Mouse (Mus musculus) midbrain, embryonic 14.5 days (tissue): ENCODE data around the gene Hebp1. TPM values are rescaled to one million over a fixed set of nuclear protein-coding genes. Genes with fewer than 3 reads are reported as not detected.

Experiments used
- ATAC-seq: fragments of 200-750 bp; cut with Nextera tagmentation; 2 replicates; pipeline ENCODE4 v1.8.0; 2017; ENCODE audit warnings: moderate number of reproducible peaks, moderate library complexity; ENCODE audit not compliant: low FRiP score, low TSS enrichment
- DNase-seq: peaks from one replicate; pipeline ENCODE4 v3.0.0-alpha.2; 2015
- H3K27ac ChIP-seq: fragments of 300-500 bp; sonication (generic); replicated peaks from 2 replicates; pipeline ENCODE4 v1.5.1; 2014; ENCODE audit warnings: mild to moderate bottlenecking, low read depth, low read length, moderate library complexity
- H3K27me3 ChIP-seq: fragments of 300-500 bp; sonication (generic); 2 replicates; pipeline ENCODE4 v1.6.1; 2014; ENCODE audit warnings: low read length, control low read depth, mixed read lengths; ENCODE audit not compliant: control insufficient read depth, insufficient read depth
- H3K36me3 ChIP-seq: fragments of 300-500 bp; sonication (generic); 2 replicates; pipeline ENCODE4 v1.6.1; 2014; ENCODE audit warnings: low read length, control low read depth; ENCODE audit not compliant: control insufficient read depth, insufficient read depth
- H3K4me1 ChIP-seq: fragments of 300-500 bp; sonication (generic); 2 replicates; pipeline ENCODE4 v1.6.1; 2014; ENCODE audit warnings: mild to moderate bottlenecking, antibody characterized with exemption, low read length, control low read depth; ENCODE audit not compliant: control insufficient read depth, insufficient read depth
- H3K4me2 ChIP-seq: fragments of 300-500 bp; sonication (generic); 2 replicates; pipeline ENCODE4 v1.6.1; 2014; ENCODE audit warnings: mild to moderate bottlenecking, low read length, moderate library complexity
- H3K4me3 ChIP-seq: fragments of 300-500 bp; sonication (generic); replicated peaks from 2 replicates; pipeline ENCODE4 v1.5.1; 2014; ENCODE audit warnings: low read depth, low read length
- H3K9ac ChIP-seq: fragments of 300-500 bp; sonication (generic); replicated peaks from 2 replicates; pipeline ENCODE4 v1.6.1; 2014; ENCODE audit warnings: mild to moderate bottlenecking, low read length, moderate library complexity
- H3K9me3 ChIP-seq: fragments of 300-500 bp; sonication (generic); 2 replicates; pipeline ENCODE4 v1.6.1; 2016; ENCODE audit warnings: low read length, control low read depth, mixed read lengths; ENCODE audit not compliant: control insufficient read depth
- WGBS: fragments of 180-500 bp; shearing (Covaris S2); extraction: QIAGEN DNeasy Blood & Tissue Kit; methylation state at CpG from one replicate; pipeline ENCODE4 v1.1.7; 2014; 5-methylcytosine and 5-hydroxymethylcytosine counted together
- polyA plus RNA-seq: library from polyadenylated mRNA; unstranded; fragments of >200 nt; fragmentation: Nextera tagmentation; extraction: Ambion mirVana; gene quantifications from 2 replicates; pipeline ENCODE4 v1.2.1, GENCODE M21; 2014

Hebp1 gene
- polyA plus RNA-seq, 1 experiment from 2014 or later: 3.5 TPM

DNA sequence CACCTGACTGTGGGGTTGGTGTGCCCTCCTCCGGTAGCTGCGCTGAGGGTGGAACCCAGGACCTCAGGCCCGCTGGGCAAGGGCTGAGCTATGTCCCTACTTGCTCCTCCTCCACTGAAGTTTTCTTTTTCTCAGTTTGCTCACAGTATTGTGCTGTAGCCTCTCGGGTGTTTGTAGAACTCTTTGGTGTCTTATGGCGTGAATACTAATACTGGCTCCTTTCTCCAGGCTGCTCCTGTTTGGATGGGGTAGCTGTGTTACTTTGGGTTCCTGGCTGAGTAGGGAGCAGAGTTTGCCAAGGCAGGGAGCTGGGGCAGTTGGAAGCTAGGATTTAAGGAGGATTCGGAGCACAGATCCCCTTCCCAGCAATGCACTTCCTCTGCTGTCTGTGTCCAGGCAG lies 5.9 kb upstream of the Hebp1 start:
- H3K4me1 ChIP-seq: peaks cover 4% of the 10 kb centered on the region; the same call in 1 of the 2 replicates
- H3K36me3 ChIP-seq: no peaks in the 10 kb centered on the region
- H3K9me3 ChIP-seq: no peaks in the 10 kb centered on the region
- no peak overlapping the region for H3K4me3 ChIP-seq
- no peaks in the 10 kb centered on the region for H3K27me3 ChIP-seq
- ATAC-seq (no peak), DNase-seq (no peak)
- H3K27ac ChIP-seq: no peak overlapping the region
- no peak overlapping the region for H3K9ac ChIP-seq
- no peak overlapping the region for H3K4me2 ChIP-seq
- 64% methylated on average over 6 of the region's 6 CpGs for WGBS

- ATAC-seq: no peak
- 93% methylated on average over 6 of the region's 6 CpGs for WGBS
Observed at GRCm38 (mm10) chr6:135202668-135203067, 4.8 kb upstream of the Hebp1 start.

DNA sequence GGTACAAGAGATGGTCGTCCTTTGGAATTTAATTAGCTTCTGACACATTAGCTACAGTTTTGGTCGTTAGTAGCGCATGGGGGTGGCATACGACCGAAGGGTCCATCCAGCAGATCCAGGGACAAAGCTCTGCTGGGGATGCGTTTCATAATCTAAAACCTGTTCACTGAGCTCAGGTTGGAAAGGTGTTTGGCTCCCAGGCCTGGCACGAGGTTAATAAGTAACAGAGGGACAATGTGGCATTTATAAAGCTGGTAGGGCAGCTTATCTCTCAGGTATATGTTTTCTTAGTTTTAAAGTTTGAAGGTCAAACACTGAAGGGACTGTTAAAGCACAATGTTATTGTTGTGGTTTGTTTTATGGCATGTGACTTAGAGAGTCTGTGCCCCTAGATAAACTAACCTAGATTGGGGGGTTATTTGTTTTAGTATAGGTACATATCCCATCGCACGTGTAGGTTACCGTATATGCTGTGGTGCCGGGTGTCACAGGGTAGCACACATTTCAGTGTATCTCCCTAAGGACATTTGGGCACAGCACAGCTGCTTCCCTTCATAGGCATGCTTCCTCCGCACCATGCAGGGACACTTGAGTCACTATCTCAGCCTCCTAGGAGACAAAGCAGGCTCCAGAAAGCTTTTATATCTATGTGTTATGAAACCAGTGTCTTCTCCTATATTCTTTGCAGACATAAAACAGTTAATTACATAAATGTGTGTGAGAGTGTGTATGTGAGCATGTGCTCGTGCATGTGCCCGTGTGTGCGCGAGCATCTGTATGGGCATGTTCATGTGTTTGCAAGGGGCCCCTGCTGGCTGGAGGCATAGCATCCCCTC lies 2.5 kb upstream of the Hebp1 start:
- H3K4me3 ChIP-seq: no peak overlapping the region
- H3K9ac ChIP-seq: no peak overlapping the region
- H3K27me3 ChIP-seq: no peaks in the 10 kb centered on the region
- ATAC-seq (no peak), DNase-seq (no peak)
- peaks cover 8% of the 10 kb centered on the region; the same call in 1 of the 2 replicates for H3K4me1 ChIP-seq
- 91% methylated on average over 16 of the region's 16 CpGs for WGBS
- no peaks in the 10 kb centered on the region for H3K36me3 ChIP-seq
- H3K9me3 ChIP-seq: no peaks in the 10 kb centered on the region
- H3K4me2 ChIP-seq: no peak overlapping the region
- no peak overlapping the region for H3K27ac ChIP-seq

More at GRCm38 (mm10) chr6:135202668-135203067, 4.8 kb upstream of the Hebp1 start:
- no peak for DNase-seq
- no peaks in the 10 kb centered on the region for H3K27me3 ChIP-seq
- H3K4me2 ChIP-seq: no peak overlapping the region
- peaks cover 5% of the 10 kb centered on the region; the same call in 1 of the 2 replicates for H3K4me1 ChIP-seq
- H3K9me3 ChIP-seq: no peaks in the 10 kb centered on the region
- no peak overlapping the region for H3K27ac ChIP-seq
- H3K4me3 ChIP-seq: no peak overlapping the region
- no peaks in the 10 kb centered on the region for H3K36me3 ChIP-seq
- no peak overlapping the region for H3K9ac ChIP-seq

DNA sequence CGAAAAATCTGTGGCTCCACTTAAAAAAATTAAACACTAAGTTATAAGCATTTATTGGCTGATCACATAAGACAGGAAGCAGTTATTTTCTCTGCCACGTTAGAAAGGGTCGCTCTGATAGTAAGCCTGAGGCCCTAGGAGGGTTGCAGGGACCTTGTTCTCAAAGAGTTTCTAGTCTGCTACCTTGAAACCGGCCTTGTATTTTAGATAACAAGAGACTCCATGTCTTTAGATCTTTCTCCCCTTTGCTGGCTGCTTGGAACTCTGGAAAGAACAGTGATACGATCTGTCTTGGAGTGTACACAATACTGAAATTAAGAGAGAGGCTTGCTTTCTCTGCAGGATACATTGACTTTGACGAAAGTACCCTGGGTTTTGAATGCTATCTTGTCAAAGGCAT lies 904 bp upstream of the Hebp1 start:
- Histone ChIP-seq H3K9me3 (no peaks in the 10 kb centered on the region), H3K9ac (peak overlapping the region; percentile 89), H3K4me2 (peak overlapping the region; percentile 89), H3K4me1 (peaks cover 9% of the 10 kb centered on the region; the same call in 1 of the 2 replicates), H3K27ac (no peak overlapping the region; the same call in 1 of the 2 replicates), H3K36me3 (no peaks in the 10 kb centered on the region), H3K4me3 (peak overlapping the region; percentile 89), H3K27me3 (no peaks in the 10 kb centered on the region)
- ATAC-seq (no peak), DNase-seq (no peak)
- WGBS: 42% methylated on average over 6 of the region's 6 CpGs

- peaks cover 12% of the 10 kb centered on the region; the same call in 1 of the 2 replicates for H3K4me1 ChIP-seq
- H3K4me2 ChIP-seq: peak overlapping the region; percentile 89
- 19% methylated on average over 7 of the region's 7 CpGs for WGBS
- H3K27me3 ChIP-seq: no peaks in the 10 kb centered on the region
- H3K9ac ChIP-seq: peak overlapping the region; percentile 89
- H3K4me3 ChIP-seq: peak overlapping the region; percentile 89
- H3K27ac ChIP-seq: no peak overlapping the region; the same call in 1 of the 2 replicates
- ATAC-seq (no peak), DNase-seq (no peak)
- H3K9me3 ChIP-seq: no peaks in the 10 kb centered on the region
- no peaks in the 10 kb centered on the region for H3K36me3 ChIP-seq
Observed at GRCm38 (mm10) chr6:135197446-135197845, 376 bp downstream of the Hebp1 start.

- Histone ChIP-seq H3K36me3 (no peaks in the 10 kb centered on the region), H3K9ac (no peak overlapping the region), H3K4me3 (no peak overlapping the region), H3K4me1 (peaks cover 12% of the 10 kb centered on the region; the same call in 1 of the 2 replicates), H3K27me3 (no peaks in the 10 kb centered on the region), H3K27ac (no peak overlapping the region), H3K4me2 (no peak overlapping the region), H3K9me3 (no peaks in the 10 kb centered on the region)
- ATAC-seq (no peak), DNase-seq (no peak)
- 80% methylated on average over 8 of the region's 8 CpGs for WGBS
Observed at GRCm38 (mm10) chr6:135196707-135197106, 1.1 kb downstream of the Hebp1 start.

- H3K4me2 ChIP-seq: no peak overlapping the region
- no peak overlapping the region for H3K9ac ChIP-seq
- no peak overlapping the region for H3K4me3 ChIP-seq
- H3K27me3 ChIP-seq: no peaks in the 10 kb centered on the region
- H3K36me3 ChIP-seq: no peaks in the 10 kb centered on the region
- peaks cover 12% of the 10 kb centered on the region; the same call in 1 of the 2 replicates for H3K4me1 ChIP-seq
- DNase-seq: no peak
- no peak for ATAC-seq
- no peak overlapping the region for H3K27ac ChIP-seq
- WGBS: 81% methylated on average over 4 of the region's 4 CpGs
- H3K9me3 ChIP-seq: no peaks in the 10 kb centered on the region
Observed at GRCm38 (mm10) chr6:135194907-135195306, 2.9 kb downstream of the Hebp1 start.

DNA sequence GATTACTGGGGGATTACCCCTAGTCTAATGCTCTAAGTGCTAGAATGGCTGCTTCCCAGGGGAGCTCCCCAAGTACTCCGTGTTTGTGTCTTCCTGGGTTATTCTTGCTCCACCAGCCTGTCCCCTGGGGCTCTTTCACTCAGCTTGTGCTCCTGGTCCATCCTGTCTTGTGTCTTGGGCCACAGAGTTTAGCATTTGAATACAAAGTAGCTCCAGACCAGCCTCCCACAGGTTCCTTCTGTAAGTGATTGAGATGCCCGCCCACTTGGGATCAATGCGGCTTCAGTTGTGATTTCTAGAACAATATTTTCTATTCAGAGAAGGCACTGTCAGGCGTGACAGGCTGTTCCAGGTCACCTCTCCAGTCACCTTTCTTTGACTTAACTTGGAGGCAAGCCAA lies 4.1 kb downstream of the Hebp1 start:
- no peak for ATAC-seq
- no peak overlapping the region for H3K4me3 ChIP-seq
- 10% methylated on average over 4 of the region's 4 CpGs for WGBS

GRCm38 (mm10) chr6:135192993-135193392 lies 4.8 kb downstream of the Hebp1 start:
- Histone ChIP-seq H3K9ac (no peak overlapping the region), H3K4me2 (no peak overlapping the region), H3K27ac (no peak overlapping the region), H3K27me3 (no peaks in the 10 kb centered on the region), H3K9me3 (no peaks in the 10 kb centered on the region), H3K4me1 (peaks cover 7% of the 10 kb centered on the region; the same call in 1 of the 2 replicates), H3K4me3 (no peak overlapping the region), H3K36me3 (no peaks in the 10 kb centered on the region)
- whole genome bisulfite sequencing: 60% methylated on average over 8 of the region's 8 CpGs
- ATAC-seq (no peak), DNase-seq (no peak)

More for the DNA sequence above, 4.1 kb downstream of the Hebp1 start:
- no peak for DNase-seq
- peaks cover 8% of the 10 kb centered on the region; the same call in 1 of the 2 replicates for H3K4me1 ChIP-seq
- no peak overlapping the region for H3K4me2 ChIP-seq
- no peaks in the 10 kb centered on the region for H3K27me3 ChIP-seq
- H3K9ac ChIP-seq: no peak overlapping the region
- H3K27ac ChIP-seq: no peak overlapping the region
- no peaks in the 10 kb centered on the region for H3K9me3 ChIP-seq
- H3K36me3 ChIP-seq: no peaks in the 10 kb centered on the region
